Mouse (Mus musculus): Measurements from ENCODE around the gene Adamts16. TPM values are rescaled to one million over a fixed set of nuclear protein-coding genes. Genes with fewer than 3 reads are reported as not detected.

Adamts16 gene
- polyA plus RNA-seq, 1 experiment from 2014 or later = 0.73 TPM

DNA sequence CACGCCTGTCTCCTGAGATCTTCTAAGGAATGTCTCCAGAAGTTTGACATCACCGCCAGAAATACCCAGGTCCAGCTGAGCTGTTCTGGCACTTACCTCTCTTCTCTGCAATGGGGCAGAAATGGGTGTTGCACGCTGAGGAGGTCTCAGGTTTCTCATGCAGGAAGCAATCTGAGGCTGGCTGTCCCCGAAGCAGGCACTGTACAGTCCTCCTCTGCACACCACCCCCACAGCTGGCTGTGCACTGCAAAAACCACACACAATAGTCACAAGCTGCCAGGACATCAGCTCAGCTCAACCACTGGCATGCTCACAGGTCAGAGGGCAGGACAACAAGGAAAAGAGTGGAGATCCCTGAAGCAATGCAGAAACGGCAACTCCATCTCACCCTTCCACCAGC lies 111.6 kb downstream of the Adamts16 start:
- Histone ChIP-seq H3K9ac (ENCODE audit: low read length) (no peak overlapping the region), H3K27ac (replicated peaks; ENCODE audit: low read depth, low read length) (no peak overlapping the region), H3K4me1 (ENCODE audit: control insufficient read depth, insufficient read depth, low read length) (no peaks in the 10 kb centered on the region), H3K9me3 (ENCODE audit: control insufficient read depth, low read length) (no peaks in the 10 kb centered on the region), H3K27me3 (ENCODE audit: control insufficient read depth, insufficient read depth, low read length) (no peaks in the 10 kb centered on the region), H3K36me3 (ENCODE audit: control insufficient read depth, insufficient read depth, low read length) (no peaks in the 10 kb centered on the region), H3K4me3 (ENCODE audit: low read depth, low read length) (no peak overlapping the region), H3K4me2 (ENCODE audit: low read depth, severe bottlenecking) (no peak overlapping the region)
- ATAC-seq (ENCODE audit: insufficient number of reproducible peaks, low FRiP score, low TSS enrichment, low read depth) (no peak), DNase-seq (ENCODE audit: low spot score) (no peak)
- WGBS = 48% methylated on average over 5 of the region's 5 CpGs

DNA sequence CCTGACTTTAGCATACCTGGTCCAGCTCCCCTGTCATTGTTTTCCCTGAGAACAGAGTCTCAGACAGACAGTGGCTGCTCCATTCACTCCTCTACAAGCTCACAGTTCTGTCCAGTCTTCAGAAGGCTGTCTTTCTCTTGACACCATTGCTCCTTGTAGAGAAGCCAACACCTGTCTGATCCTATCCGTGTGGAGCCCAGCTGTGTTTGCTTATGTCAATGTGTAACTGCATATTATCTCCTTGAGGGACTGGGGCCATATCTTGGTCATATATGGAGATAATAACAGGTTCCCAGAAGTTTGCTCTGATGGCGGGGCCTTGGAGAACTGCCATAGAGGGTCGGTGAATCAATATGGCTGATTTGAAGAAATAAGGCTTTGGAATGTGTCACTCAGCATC lies 115.4 kb downstream of the Adamts16 start:
- 86% methylated on average over 3 of the region's 3 CpGs for WGBS
- H3K27ac ChIP-seq (replicated peaks; ENCODE audit: low read depth, low read length) = no peak overlapping the region
- H3K9me3 ChIP-seq (ENCODE audit: control insufficient read depth, low read length) = no peaks in the 10 kb centered on the region
- no peak overlapping the region for H3K4me2 ChIP-seq (ENCODE audit: low read depth, severe bottlenecking)
- no peak overlapping the region for H3K9ac ChIP-seq (ENCODE audit: low read length)
- DNase-seq (ENCODE audit: low spot score) (no peak), ATAC-seq (ENCODE audit: insufficient number of reproducible peaks, low FRiP score, low TSS enrichment, low read depth) (no peak)
- H3K36me3 ChIP-seq (ENCODE audit: control insufficient read depth, insufficient read depth, low read length) = no peaks in the 10 kb centered on the region
- H3K4me1 ChIP-seq (ENCODE audit: control insufficient read depth, insufficient read depth, low read length) = no peaks in the 10 kb centered on the region
- no peak overlapping the region for H3K4me3 ChIP-seq (ENCODE audit: low read depth, low read length)
- H3K27me3 ChIP-seq (ENCODE audit: control insufficient read depth, insufficient read depth, low read length) = no peaks in the 10 kb centered on the region

- ATAC-seq (ENCODE audit: insufficient number of reproducible peaks, low FRiP score, low TSS enrichment, low read depth) = no peak
- 64% methylated on average over 3 of the region's 3 CpGs for WGBS
- no peaks in the 10 kb centered on the region for H3K36me3 ChIP-seq (ENCODE audit: control insufficient read depth, insufficient read depth, low read length)
Observed at GRCm38 (mm10) chr13:70724635-70725034, 117.0 kb downstream of the Adamts16 start.

DNA sequence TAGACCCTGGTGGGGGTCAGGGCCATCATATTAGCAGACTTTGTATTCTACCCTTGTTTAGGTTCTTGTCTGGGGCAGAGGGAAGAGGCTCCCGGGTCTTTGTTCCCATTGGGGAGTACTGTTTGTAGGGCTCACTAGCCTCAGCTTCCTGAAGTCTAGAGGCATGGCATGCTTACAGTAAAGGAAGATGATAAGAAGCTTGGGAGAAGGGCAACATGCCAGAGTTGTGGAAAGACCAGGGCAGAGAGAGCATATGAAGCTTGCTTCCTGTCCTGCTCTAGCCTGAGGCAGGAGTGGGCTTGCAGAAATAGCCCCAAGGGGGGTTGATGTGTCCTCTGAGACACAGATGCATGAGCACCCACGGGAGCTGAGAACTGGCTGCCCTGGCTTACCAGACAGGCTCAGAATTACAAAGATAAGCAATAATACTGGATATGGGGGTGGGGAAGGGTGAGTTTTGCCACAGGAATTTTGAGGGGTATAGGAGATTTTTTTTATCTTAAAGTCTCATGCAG lies 117.4 kb downstream of the Adamts16 start:
- H3K4me2 ChIP-seq (ENCODE audit: low read depth, severe bottlenecking) = no peak overlapping the region
- no peak overlapping the region for H3K9ac ChIP-seq (ENCODE audit: low read length)
- H3K27me3 ChIP-seq (ENCODE audit: control insufficient read depth, insufficient read depth, low read length) = no peaks in the 10 kb centered on the region
- H3K4me1 ChIP-seq (ENCODE audit: control insufficient read depth, insufficient read depth, low read length) = no peaks in the 10 kb centered on the region
- no peaks in the 10 kb centered on the region for H3K36me3 ChIP-seq (ENCODE audit: control insufficient read depth, insufficient read depth, low read length)
- H3K4me3 ChIP-seq (ENCODE audit: low read depth, low read length) = no peak overlapping the region
- WGBS = 78% methylated on average over 2 of the region's 2 CpGs
- DNase-seq (ENCODE audit: low spot score) = no peak
- ATAC-seq (ENCODE audit: insufficient number of reproducible peaks, low FRiP score, low TSS enrichment, low read depth) = no peak
- no peak overlapping the region for H3K27ac ChIP-seq (replicated peaks; ENCODE audit: low read depth, low read length)
- H3K9me3 ChIP-seq (ENCODE audit: control insufficient read depth, low read length) = no peaks in the 10 kb centered on the region

More at GRCm38 (mm10) chr13:70724635-70725034, 117.0 kb downstream of the Adamts16 start:
- Histone ChIP-seq H3K4me1 (ENCODE audit: control insufficient read depth, insufficient read depth, low read length) (no peaks in the 10 kb centered on the region), H3K4me2 (ENCODE audit: low read depth, severe bottlenecking) (no peak overlapping the region), H3K27me3 (ENCODE audit: control insufficient read depth, insufficient read depth, low read length) (no peaks in the 10 kb centered on the region), H3K27ac (replicated peaks; ENCODE audit: low read depth, low read length) (no peak overlapping the region), H3K9me3 (ENCODE audit: control insufficient read depth, low read length) (no peaks in the 10 kb centered on the region), H3K4me3 (ENCODE audit: low read depth, low read length) (no peak overlapping the region), H3K9ac (ENCODE audit: low read length) (no peak overlapping the region)
- DNase-seq (ENCODE audit: low spot score) = no peak

DNA sequence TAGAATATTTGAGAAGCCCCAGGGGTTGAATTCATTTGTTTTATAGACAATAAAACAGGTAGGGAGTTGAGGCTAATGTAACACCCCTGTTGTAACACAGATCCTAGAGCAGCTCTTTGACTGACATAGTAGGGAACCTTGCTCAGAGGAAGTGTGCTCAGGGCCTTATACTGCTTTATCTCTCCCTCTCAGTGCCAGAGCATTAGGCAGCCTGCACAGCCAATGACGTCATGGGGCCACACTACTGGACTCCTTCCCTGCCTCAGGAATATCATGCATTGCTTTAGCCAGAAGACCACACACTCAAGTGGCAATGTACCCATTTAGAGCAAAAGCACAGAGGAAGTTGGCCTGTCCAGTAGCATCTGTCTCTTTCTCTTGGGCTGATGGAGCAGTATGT lies 121.6 kb downstream of the Adamts16 start:
- Histone ChIP-seq H3K36me3 (ENCODE audit: control insufficient read depth, insufficient read depth, low read length) (no peaks in the 10 kb centered on the region), H3K27ac (replicated peaks; ENCODE audit: low read depth, low read length) (no peak overlapping the region), H3K9me3 (ENCODE audit: control insufficient read depth, low read length) (no peaks in the 10 kb centered on the region), H3K27me3 (ENCODE audit: control insufficient read depth, insufficient read depth, low read length) (no peaks in the 10 kb centered on the region), H3K4me1 (ENCODE audit: control insufficient read depth, insufficient read depth, low read length) (no peaks in the 10 kb centered on the region), H3K9ac (ENCODE audit: low read length) (no peak overlapping the region), H3K4me3 (ENCODE audit: low read depth, low read length) (no peak overlapping the region), H3K4me2 (ENCODE audit: low read depth, severe bottlenecking) (no peak overlapping the region)
- ATAC-seq (ENCODE audit: insufficient number of reproducible peaks, low FRiP score, low TSS enrichment, low read depth) = no peak
- WGBS = 70% methylated on average over 1 of the region's 1 CpGs
- no peak for DNase-seq (ENCODE audit: low spot score)

DNA sequence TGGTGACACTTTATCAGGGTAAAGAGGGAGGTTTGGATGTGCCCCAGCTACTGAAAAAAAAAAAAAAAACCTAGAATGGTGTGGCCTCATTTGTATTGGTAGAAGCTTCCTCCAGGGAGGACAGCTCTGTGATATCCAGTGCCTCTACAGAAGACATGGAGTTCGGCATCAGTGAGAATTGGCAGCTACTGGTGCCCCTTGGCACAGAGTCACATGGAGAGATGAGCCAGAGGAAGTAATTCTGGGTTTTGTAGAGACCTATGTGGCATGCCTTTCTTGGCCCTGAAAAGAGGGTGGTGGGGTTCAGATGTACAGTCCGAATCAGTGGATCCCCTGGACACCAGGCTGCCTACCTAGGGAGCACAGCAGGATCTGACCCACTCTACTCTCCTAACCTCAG lies 122.8 kb downstream of the Adamts16 start:
- H3K27me3 ChIP-seq (ENCODE audit: control insufficient read depth, insufficient read depth, low read length) = no peaks in the 10 kb centered on the region
- H3K36me3 ChIP-seq (ENCODE audit: control insufficient read depth, insufficient read depth, low read length) = no peaks in the 10 kb centered on the region
- DNase-seq (ENCODE audit: low spot score) (no peak), ATAC-seq (ENCODE audit: insufficient number of reproducible peaks, low FRiP score, low TSS enrichment, low read depth) (no peak)
- no peaks in the 10 kb centered on the region for H3K9me3 ChIP-seq (ENCODE audit: control insufficient read depth, low read length)
- H3K27ac ChIP-seq (replicated peaks; ENCODE audit: low read depth, low read length) = no peak overlapping the region
- H3K9ac ChIP-seq (ENCODE audit: low read length) = no peak overlapping the region
- H3K4me3 ChIP-seq (ENCODE audit: low read depth, low read length) = no peak overlapping the region
- no peaks in the 10 kb centered on the region for H3K4me1 ChIP-seq (ENCODE audit: control insufficient read depth, insufficient read depth, low read length)
- WGBS = 77% methylated on average over 2 of the region's 2 CpGs
- H3K4me2 ChIP-seq (ENCODE audit: low read depth, severe bottlenecking) = no peak overlapping the region

- H3K4me1 ChIP-seq (ENCODE audit: control insufficient read depth, insufficient read depth, low read length) = no peaks in the 10 kb centered on the region
- no peaks in the 10 kb centered on the region for H3K9me3 ChIP-seq (ENCODE audit: control insufficient read depth, low read length)
- H3K4me2 ChIP-seq (ENCODE audit: low read depth, severe bottlenecking) = no peak overlapping the region
- DNase-seq (ENCODE audit: low spot score) (no peak), ATAC-seq (ENCODE audit: insufficient number of reproducible peaks, low FRiP score, low TSS enrichment, low read depth) (no peak)
- H3K4me3 ChIP-seq (ENCODE audit: low read depth, low read length) = no peak overlapping the region
- no peaks in the 10 kb centered on the region for H3K27me3 ChIP-seq (ENCODE audit: control insufficient read depth, insufficient read depth, low read length)
- no peak overlapping the region for H3K27ac ChIP-seq (replicated peaks; ENCODE audit: low read depth, low read length)
- H3K36me3 ChIP-seq (ENCODE audit: control insufficient read depth, insufficient read depth, low read length) = no peaks in the 10 kb centered on the region
- 84% methylated on average over 5 of the region's 5 CpGs for WGBS
- H3K9ac ChIP-seq (ENCODE audit: low read length) = no peak overlapping the region
Observed at GRCm38 (mm10) chr13:70716022-70716421, 125.6 kb downstream of the Adamts16 start.

- no peak overlapping the region for H3K9ac ChIP-seq (ENCODE audit: low read length)
- no peak overlapping the region for H3K4me3 ChIP-seq (ENCODE audit: low read depth, low read length)
- no peak for DNase-seq (ENCODE audit: low spot score)
- H3K27ac ChIP-seq (replicated peaks; ENCODE audit: low read depth, low read length) = no peak overlapping the region
- no peaks in the 10 kb centered on the region for H3K9me3 ChIP-seq (ENCODE audit: control insufficient read depth, low read length)
- no peaks in the 10 kb centered on the region for H3K4me1 ChIP-seq (ENCODE audit: control insufficient read depth, insufficient read depth, low read length)
- 85% methylated on average over 7 of the region's 7 CpGs for WGBS
- no peaks in the 10 kb centered on the region for H3K27me3 ChIP-seq (ENCODE audit: control insufficient read depth, insufficient read depth, low read length)
- ATAC-seq (ENCODE audit: insufficient number of reproducible peaks, low FRiP score, low TSS enrichment, low read depth) = no peak
- H3K36me3 ChIP-seq (ENCODE audit: control insufficient read depth, insufficient read depth, low read length) = no peaks in the 10 kb centered on the region
- no peak overlapping the region for H3K4me2 ChIP-seq (ENCODE audit: low read depth, severe bottlenecking)
Observed at GRCm38 (mm10) chr13:70714081-70714775, 127.4 kb downstream of the Adamts16 start.

DNA sequence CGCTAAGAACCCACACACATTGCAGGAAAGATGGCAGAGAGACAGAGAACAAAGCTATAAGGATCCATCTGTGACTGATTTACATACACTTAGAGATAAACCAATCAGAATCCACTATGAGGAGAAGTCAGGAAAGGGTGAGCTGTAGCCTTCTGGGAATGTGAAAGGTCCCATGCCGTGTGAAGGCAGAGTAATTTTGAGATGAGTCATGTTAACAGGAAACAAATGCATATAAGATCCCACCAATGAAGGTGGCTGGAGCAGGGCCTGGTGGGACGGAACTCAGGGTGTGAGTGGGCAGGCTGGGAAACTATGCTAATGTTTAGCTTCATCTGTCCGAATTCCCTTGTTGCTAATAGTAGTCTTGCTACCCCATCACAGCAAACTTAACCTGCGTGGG lies 128.3 kb downstream of the Adamts16 start:
- H3K36me3 ChIP-seq (ENCODE audit: control insufficient read depth, insufficient read depth, low read length) = no peaks in the 10 kb centered on the region
- WGBS = 69% methylated on average over 5 of the region's 5 CpGs

More for the DNA sequence above, 128.3 kb downstream of the Adamts16 start:
- no peaks in the 10 kb centered on the region for H3K4me1 ChIP-seq (ENCODE audit: control insufficient read depth, insufficient read depth, low read length)
- H3K9ac ChIP-seq (ENCODE audit: low read length) = no peak overlapping the region
- DNase-seq (ENCODE audit: low spot score) = no peak
- H3K27ac ChIP-seq (replicated peaks; ENCODE audit: low read depth, low read length) = no peak overlapping the region
- no peak for ATAC-seq (ENCODE audit: insufficient number of reproducible peaks, low FRiP score, low TSS enrichment, low read depth)
- no peak overlapping the region for H3K4me2 ChIP-seq (ENCODE audit: low read depth, severe bottlenecking)
- no peaks in the 10 kb centered on the region for H3K27me3 ChIP-seq (ENCODE audit: control insufficient read depth, insufficient read depth, low read length)
- H3K9me3 ChIP-seq (ENCODE audit: control insufficient read depth, low read length) = no peaks in the 10 kb centered on the region
- H3K4me3 ChIP-seq (ENCODE audit: low read depth, low read length) = no peak overlapping the region
